In the genomic region with DNA sequence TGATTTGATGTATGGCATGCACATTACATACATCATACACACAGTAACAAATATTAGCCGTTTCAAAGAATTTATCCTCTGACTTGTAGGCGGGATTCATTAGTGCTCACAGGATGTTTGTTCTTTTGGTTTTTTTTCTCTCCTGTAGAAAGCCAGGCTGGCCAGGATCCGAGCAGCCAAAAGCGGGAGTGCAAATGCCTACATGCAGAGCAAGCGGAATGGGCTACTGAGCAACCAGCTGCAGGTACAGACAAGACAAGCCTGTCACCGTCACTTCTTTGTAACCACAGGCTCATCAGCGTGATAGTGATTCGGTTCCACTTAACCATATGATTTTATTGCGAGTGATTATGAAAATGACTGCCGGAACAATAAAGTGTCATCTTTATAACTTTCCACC, we compare ENCODE assay signal across 27 mouse cellular contexts.
A peak's percentile ranks its signal among the peaks of the same experiment; 100 is the strongest.
DNase-seq lines count a peak whose midpoint lies in the region; ATAC-seq and TF ChIP-seq lines count a peak whose summit lies in the region.
"Had no signal": no experiment of that assay in that cellular context is flagged by ENCODE, and none has a peak within 500 bp of the region (broad histone marks: within the 10 kb centered on the region; RNA-seq: fewer than 3 reads in every experiment).

No protein-coding gene starts in this region.

- no peaks in the 10 kb centered on the region for H3K9me3 ChIP-seq in lung, embryonic 14.5 days (ENCODE audit: low read depth, low read length)
- H3K9me3 ChIP-seq in lung, postnatal 0 days (ENCODE audit: low read length), result no peaks in the 10 kb centered on the region
- H3K9me3 ChIP-seq: forebrain, embryonic 10.5 days; forebrain, embryonic 13.5 days; heart, embryonic 10.5 days; heart, embryonic 13.5 days had no signal

- H3K9ac ChIP-seq in lung, embryonic 14.5 days, result no peak overlapping the region
- no peak overlapping the region for H3K9ac ChIP-seq in lung, postnatal 0 days (replicated peaks; ENCODE audit: low read depth)
- H3K9ac ChIP-seq: forebrain, embryonic 13.5 days; heart, embryonic 13.5 days; hindbrain, embryonic 14.5 days had no signal

- H3K36me3 ChIP-seq in lung, embryonic 14.5 days (ENCODE audit: insufficient read depth), result no peaks in the 10 kb centered on the region
- no peaks in the 10 kb centered on the region for H3K36me3 ChIP-seq in lung, postnatal 0 days (ENCODE audit: insufficient read depth, low read length)
- H3K36me3 ChIP-seq in myocyte (ENCODE audit: control insufficient read depth, insufficient read depth), result no peaks in the 10 kb centered on the region
- H3K36me3 ChIP-seq: forebrain, embryonic 10.5 days; heart, embryonic 10.5 days; heart, embryonic 13.5 days had no signal

- TF ChIP-seq POLR2A in myocyte (IDR thresholded peaks at IDR 0.05; ENCODE audit: insufficient read length, low read depth), result no peak

- no peak overlapping the region for H3K4me3 ChIP-seq in lung, embryonic 14.5 days (ENCODE audit: low read depth, low read length)
- H3K4me3 ChIP-seq in lung, postnatal 0 days (ENCODE audit: low read depth, low read length), result no peak overlapping the region
- no peak overlapping the region for H3K4me3 ChIP-seq in myocyte
- H3K4me3 ChIP-seq: forebrain, embryonic 10.5 days; forebrain, embryonic 13.5 days; heart, adult 2 months; heart, embryonic 10.5 days; heart, embryonic 13.5 days had no signal

- 61% methylated on average over 10 of the region's 10 CpGs for WGBS in lung, embryonic 14.5 days
- WGBS in lung, postnatal 0 days, result 63% methylated on average over 10 of the region's 10 CpGs

- no peaks in the 10 kb centered on the region for H3K27me3 ChIP-seq in lung, embryonic 14.5 days (ENCODE audit: insufficient read depth, low read length)
- no peaks in the 10 kb centered on the region for H3K27me3 ChIP-seq in lung, postnatal 0 days (replicated peaks; ENCODE audit: insufficient read depth, low read length)
- H3K27me3 ChIP-seq in myocyte (ENCODE audit: control insufficient read depth, insufficient read depth, insufficient read length), result no peaks in the 10 kb centered on the region
- H3K27me3 ChIP-seq: forebrain, embryonic 13.5 days; heart, embryonic 13.5 days had no signal

- no peak for TF ChIP-seq CTCF in lung, embryonic 14.5 days (IDR thresholded peaks at IDR 0.05; ENCODE audit: low read depth)
- no peak for TF ChIP-seq CTCF in lung, postnatal 0 days (IDR thresholded peaks at IDR 0.05)

- no peak overlapping the region for H3K4me2 ChIP-seq in lung, embryonic 14.5 days
- H3K4me2 ChIP-seq in lung, postnatal 0 days (replicated peaks; ENCODE audit: low read depth, low read length), result no peak overlapping the region
- peak overlapping the region; percentile 8 for H3K4me2 ChIP-seq in myocyte (ENCODE audit: low read depth)
- H3K4me2 ChIP-seq: forebrain, embryonic 13.5 days; heart, embryonic 13.5 days; hindbrain, embryonic 14.5 days had no signal

- no peaks in the 10 kb centered on the region for H3K4me1 ChIP-seq in lung, embryonic 14.5 days (ENCODE audit: insufficient read depth)
- H3K4me1 ChIP-seq in lung, postnatal 0 days (ENCODE audit: insufficient read depth, low read depth, low read length), result no peaks in the 10 kb centered on the region
- H3K4me1 ChIP-seq: forebrain, embryonic 10.5 days; forebrain, embryonic 13.5 days; heart, embryonic 10.5 days; heart, embryonic 13.5 days had no signal

- peak; percentile 36 for DNase-seq in cerebellum, adult 11-12 months
- no peak for DNase-seq in cerebellum, adult 11 months
- DNase-seq in lung, embryonic 14.5 days, result peak; percentile 27
- no peak for DNase-seq in lung, postnatal 0 days (ENCODE audit: low spot score)
- DNase-seq in cerebellum, postnatal 14 days, result peak; percentile 26 to 42
- no peak for DNase-seq in layer of hippocampus, adult 9-10 months (ENCODE audit: low spot score)
- DNase-seq: adrenal gland, adult 8-10 months; adrenal gland, postnatal 25 days; B cell, adult 2 months; gastrocnemius, postnatal 10 days; gastrocnemius, postnatal 36 days; heart, adult 2 months; heart, postnatal 14 days; heart, postnatal 4 days; kidney, adult 18-20 months had no signal

- no peak for ATAC-seq in lung, embryonic 14.5 days (ENCODE audit: insufficient read depth)
- ATAC-seq in lung, postnatal 0 days, result no peak
- ATAC-seq in CD4-positive, CD25-positive, alpha-beta regulatory T cell, adult 4 months, result no peak
- ATAC-seq: activated CD4-positive, CD25-positive, alpha-beta regulatory T cell, adult 4 months; forebrain, embryonic 13.5 days; forebrain, embryonic 16.5 days; hindbrain, postnatal 0 days; inflammation-experienced regulatory T-cells, adult 6 months; intestine, embryonic 16.5 days had no signal

- H3ac ChIP-seq in myocyte (ENCODE audit: control insufficient read depth, insufficient read length), result no peak overlapping the region

- H3K79me2 ChIP-seq in myocyte (ENCODE audit: control insufficient read depth, insufficient read depth), result no peaks in the 10 kb centered on the region

- TF ChIP-seq EP300 in lung, postnatal 0 days (IDR thresholded peaks at IDR 0.05), result no peak

- H3K27ac ChIP-seq in lung, embryonic 14.5 days (ENCODE audit: low read depth), result no peak overlapping the region
- no peak overlapping the region for H3K27ac ChIP-seq in lung, postnatal 0 days (ENCODE audit: low read length)
- H3K27ac ChIP-seq: forebrain, embryonic 10.5 days; forebrain, embryonic 13.5 days; heart, adult 2 months; heart, embryonic 10.5 days; heart, embryonic 13.5 days; hindbrain, embryonic 14.5 days; hindbrain, postnatal 0 days had no signal

TF ChIP-seq in myocyte, 11 proteins besides CTCF, POLR2A, EP300 and RAD21:
- no peak for TF ChIP-seq MAX (IDR thresholded peaks at IDR 0.05; ENCODE audit: low read depth)
- TF ChIP-seq POLR2AphosphoS2 (IDR thresholded peaks at IDR 0.05; ENCODE audit: insufficient read length, low read depth), result no peak
- no peak for TF ChIP-seq CEBPB (IDR thresholded peaks at IDR 0.05; ENCODE audit: insufficient read depth, poor library complexity, severe bottlenecking)
- no peak for TF ChIP-seq E2F4 (IDR thresholded peaks at IDR 0.05; ENCODE audit: insufficient read depth)
- TF ChIP-seq REST (IDR thresholded peaks at IDR 0.05; ENCODE audit: insufficient read depth, insufficient read length), result no peak
- no peak for TF ChIP-seq TCF3 (IDR thresholded peaks at IDR 0.05; ENCODE audit: insufficient read length, low read depth)
- no peak for TF ChIP-seq MYOG (IDR thresholded peaks at IDR 0.05; ENCODE audit: control insufficient read depth in 1 of 3, insufficient read depth in 1 of 3, insufficient read length in 2 of 3, low read depth in 2 of 3)
- no peak for TF ChIP-seq SRF (IDR thresholded peaks at IDR 0.05; ENCODE audit: control insufficient read depth, insufficient read length, low read depth)

Comparison
In these comparisons a context has a peak if more than half of its experiments do, and no peak if none do; other contexts are left out.
1. DNase-seq: peak in cerebellum, adult 11-12 months (single experiment), lung, embryonic 14.5 days (single experiment) and cerebellum, postnatal 14 days (2 of 2); none in cerebellum, adult 11 months (single experiment), lung, postnatal 0 days (single experiment) and layer of hippocampus, adult 9-10 months (single experiment).